Mouse (Mus musculus) stomach, embryonic 14.5 days (tissue): ENCODE results near the gene Abcg4. TPM values are rescaled to one million over a fixed set of nuclear protein-coding genes. Genes with fewer than 3 reads are reported as not detected.

Experiments
- ATAC-seq: fragments of 200-750 bp; cut with Nextera tagmentation; 2 replicates; pipeline ENCODE4 v1.8.0; 2017; ENCODE audit warnings: low read depth, moderate TSS enrichment; ENCODE audit not compliant: insufficient number of reproducible peaks, insufficient read depth, low FRiP score
- H3K27ac ChIP-seq: fragments of 300-500 bp; sonication (generic); 2 replicates; pipeline ENCODE4 v1.5.1; 2014; ENCODE audit warnings: mild to moderate bottlenecking, low read length, moderate library complexity, mixed read lengths
- H3K27me3 ChIP-seq: fragments of 300-500 bp; sonication (generic); 2 replicates; pipeline ENCODE4 v1.6.1; 2014; ENCODE audit warnings: low read length, control low read depth, mixed read lengths; ENCODE audit not compliant: control insufficient read depth, insufficient read depth
- H3K36me3 ChIP-seq: fragments of 300-500 bp; sonication (generic); 2 replicates; pipeline ENCODE4 v1.6.1; 2014; ENCODE audit warnings: mild to moderate bottlenecking, control low read depth, low read length, moderate library complexity, mixed read lengths; ENCODE audit not compliant: control insufficient read depth, insufficient read depth
- H3K4me1 ChIP-seq: fragments of 300-500 bp; sonication (generic); 2 replicates; pipeline ENCODE4 v1.6.1; 2014; ENCODE audit warnings: low read length, control low read depth, mixed read lengths; ENCODE audit not compliant: control insufficient read depth, insufficient read depth
- H3K4me2 ChIP-seq: fragments of 300-500 bp; sonication (generic); replicated peaks from 2 replicates; pipeline ENCODE4 v1.6.1; 2014; ENCODE audit warnings: low read depth, low read length, control low read depth
- H3K4me3 ChIP-seq: fragments of 300-500 bp; sonication (generic); 2 replicates; pipeline ENCODE4 v1.5.1; 2014; ENCODE audit warnings: low read depth, low read length, control low read depth
- H3K9ac ChIP-seq: fragments of 300-500 bp; sonication (generic); replicated peaks from 2 replicates; pipeline ENCODE4 v1.6.1; 2014; ENCODE audit warnings: low read depth, mild to moderate bottlenecking, control low read depth, low read length, moderate library complexity, mixed read lengths
- H3K9me3 ChIP-seq: fragments of 300-500 bp; sonication (generic); 2 replicates; pipeline ENCODE4 v1.6.1; 2016; ENCODE audit warnings: low read depth, low read length, control low read depth; ENCODE audit not compliant: control insufficient read depth
- WGBS: fragments of 180-500 bp; shearing (Covaris S2); extraction: QIAGEN DNeasy Blood & Tissue Kit; methylation state at CpG from one replicate; pipeline ENCODE4 v1.1.7; 2014; 5-methylcytosine and 5-hydroxymethylcytosine counted together
- polyA plus RNA-seq: library from polyadenylated mRNA; unstranded; fragments of >200 nt; fragmentation: Nextera tagmentation; extraction: Ambion mirVana; gene quantifications from 2 replicates; pipeline ENCODE4 v1.2.1, GENCODE M21; 2014

The Abcg4 gene
- polyA plus RNA-seq, 1 experiment from 2014 or later, result 5.9 TPM

- H3K36me3 ChIP-seq, result no peaks in the 10 kb centered on the region; the same call in 1 of the 2 replicates
- no peak overlapping the region for H3K27ac ChIP-seq
- no peak overlapping the region for H3K4me2 ChIP-seq
- 0 out of 2 replicates have a peak, but pooled peaks cover 9% of the 10 kb centered on the region for H3K4me1 ChIP-seq
- WGBS, result 84% methylated on average over 4 of the region's 4 CpGs
- H3K27me3 ChIP-seq, result no peaks in the 10 kb centered on the region
- no peaks in the 10 kb centered on the region for H3K9me3 ChIP-seq
- no peak overlapping the region for H3K9ac ChIP-seq
- no peak for ATAC-seq
- H3K4me3 ChIP-seq, result no peak overlapping the region
These were observed 18.4 kb downstream of the Abcg4 start for GRCm38 (mm10) chr9:44269973-44270372.

DNA sequence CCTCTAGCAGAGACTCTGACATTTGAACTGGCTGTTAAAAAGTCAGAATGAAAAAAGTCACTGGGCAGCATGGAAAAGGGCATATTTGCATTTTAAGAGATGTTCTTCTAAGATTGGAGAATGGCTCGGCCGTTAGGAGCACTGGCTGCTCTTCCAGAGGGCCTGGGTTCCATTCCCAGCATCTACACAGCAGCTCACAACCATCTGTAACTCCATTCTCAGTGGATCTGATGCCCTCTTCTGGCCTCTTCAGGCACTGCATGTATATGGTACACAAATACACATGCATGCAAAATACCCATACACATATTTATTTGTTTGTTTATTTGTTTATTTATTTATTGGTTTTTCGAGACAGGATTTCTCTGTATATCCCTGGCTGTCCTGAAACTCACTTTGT lies 19.3 kb downstream of the Abcg4 start:
- 78% methylated on average over 3 of the region's 3 CpGs for WGBS
- no peaks in the 10 kb centered on the region for H3K27me3 ChIP-seq
- H3K9ac ChIP-seq, result no peak overlapping the region
- no peak overlapping the region for H3K4me3 ChIP-seq
- H3K4me2 ChIP-seq, result no peak overlapping the region
- no peak overlapping the region for H3K27ac ChIP-seq
- H3K4me1 ChIP-seq, result 0 out of 2 replicates have a peak, but pooled peaks cover 9% of the 10 kb centered on the region
- H3K36me3 ChIP-seq, result no peaks in the 10 kb centered on the region; the same call in 1 of the 2 replicates
- no peaks in the 10 kb centered on the region for H3K9me3 ChIP-seq
- ATAC-seq, result no peak

GRCm38 (mm10) chr9:44268432-44268831 lies 20.0 kb downstream of the Abcg4 start, which contains the start of gene Nlrx1:
TSS of gene Nlrx1 (minus strand) at chr9:44268599.
- Histone ChIP-seq H3K4me3 (peak within 1 kb of the TSS; percentile 50), H3K27ac (peak within 1 kb of the TSS; percentile 72; the same call in 1 of the 2 replicates), H3K36me3 (no peaks in the 10 kb centered on the region), H3K4me1 (0 out of 2 replicates have a peak, but pooled peaks cover 9% of the 10 kb centered on the region), H3K27me3 (no peaks in the 10 kb centered on the region), H3K9ac (peak within 1 kb of the TSS; percentile 79), H3K9me3 (no peaks in the 10 kb centered on the region), H3K4me2 (peak within 1 kb of the TSS; percentile 75)
- ATAC-seq, result peak; percentile 15; the same call in 1 of the 2 replicates
- 64% methylated on average over 6 of the region's 6 CpGs for WGBS

DNA sequence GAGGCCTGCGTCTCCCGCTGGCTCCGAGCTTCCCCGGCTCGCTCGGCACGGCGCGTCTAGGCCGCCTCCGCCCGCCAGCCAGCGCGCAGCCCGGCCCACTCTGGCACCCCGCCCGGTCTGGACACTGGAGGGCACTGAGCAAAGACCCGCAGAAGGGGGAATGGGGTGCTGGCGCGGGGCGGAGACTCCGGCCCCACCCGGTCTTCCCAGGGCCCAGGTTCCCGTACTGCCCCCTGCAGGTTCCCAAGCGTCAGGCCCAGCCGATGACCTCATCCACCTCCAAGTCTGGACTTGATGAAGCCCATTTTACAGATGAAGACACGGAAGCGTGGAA lies 20.4 kb downstream of the Abcg4 start:
- peak; percentile 90 for ATAC-seq
- Histone ChIP-seq H3K4me3 (peak overlapping the region; percentile 50), H3K9ac (peak overlapping the region; percentile 79), H3K4me2 (peak overlapping the region; percentile 75), H3K27ac (peak overlapping the region; percentile 72; the same call in 1 of the 2 replicates), H3K27me3 (no peaks in the 10 kb centered on the region), H3K9me3 (no peaks in the 10 kb centered on the region), H3K4me1 (0 out of 2 replicates have a peak, but pooled peaks cover 9% of the 10 kb centered on the region), H3K36me3 (no peaks in the 10 kb centered on the region)
- WGBS, result 7% methylated on average over 28 of the region's 28 CpGs

DNA sequence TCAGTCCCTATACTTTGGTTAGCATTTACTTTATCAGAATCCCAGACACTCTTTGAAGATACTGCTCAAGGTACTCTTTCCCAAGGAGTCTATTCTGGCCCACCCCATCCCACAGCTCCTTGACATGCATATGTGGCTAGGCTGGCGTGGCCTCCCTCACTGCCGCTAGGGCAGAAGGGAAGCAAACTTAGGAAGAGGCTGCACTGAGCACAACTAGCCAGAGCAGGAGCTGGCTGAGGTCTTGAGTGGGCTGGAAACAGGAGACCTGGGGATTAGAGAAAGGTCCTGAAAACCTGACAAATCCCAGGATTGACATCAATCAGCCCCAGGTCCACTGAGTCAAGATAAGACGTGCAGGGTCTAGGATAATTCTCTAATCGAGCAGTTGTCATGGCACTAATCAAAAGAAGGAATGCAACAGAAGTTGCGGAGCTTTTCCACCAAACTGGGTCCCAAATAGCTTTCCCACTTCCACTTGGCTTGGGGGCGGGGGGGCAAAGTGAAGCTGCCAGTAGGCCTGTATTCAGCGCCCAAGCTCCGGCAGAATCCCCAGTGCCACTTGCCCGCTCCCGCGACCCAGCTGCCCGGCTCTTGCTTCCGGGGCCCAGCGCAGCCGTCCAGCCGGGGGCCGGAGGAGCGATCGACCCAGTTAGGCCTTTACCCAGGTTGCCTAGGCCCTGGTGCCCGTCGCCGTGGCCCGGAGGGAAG lies 20.9 kb downstream of the Abcg4 start:
- H3K4me1 ChIP-seq, result 0 out of 2 replicates have a peak, but pooled peaks cover 9% of the 10 kb centered on the region
- 8% methylated on average over 23 of the region's 23 CpGs for WGBS
- ATAC-seq, result no peak; the same call in 1 of the 2 replicates
- H3K36me3 ChIP-seq, result 0 out of 2 replicates have a peak, but pooled peaks cover under 1% of the 10 kb centered on the region
- peak overlapping the region; percentile 72; the same call in 1 of the 2 replicates for H3K27ac ChIP-seq
- H3K9ac ChIP-seq, result peak overlapping the region; percentile 79
- no peaks in the 10 kb centered on the region for H3K9me3 ChIP-seq
- H3K4me3 ChIP-seq, result peak overlapping the region; percentile 50
- H3K27me3 ChIP-seq, result no peaks in the 10 kb centered on the region
- peak overlapping the region; percentile 75 for H3K4me2 ChIP-seq

- H3K36me3 ChIP-seq, result 0 out of 2 replicates have a peak, but pooled peaks cover 4% of the 10 kb centered on the region
- ATAC-seq, result no peak
- H3K4me2 ChIP-seq, result 0 out of 2 replicates have a peak overlapping the region, but pooled peaks have one; percentile 75
- peak overlapping the region; percentile 3; the same call in 1 of the 2 replicates for H3K27ac ChIP-seq
- H3K4me3 ChIP-seq, result no peak overlapping the region
- 42% methylated on average over 8 of the region's 8 CpGs for WGBS
- H3K9ac ChIP-seq, result no peak overlapping the region
- H3K4me1 ChIP-seq, result 0 out of 2 replicates have a peak, but pooled peaks cover 9% of the 10 kb centered on the region
- H3K9me3 ChIP-seq, result no peaks in the 10 kb centered on the region
- H3K27me3 ChIP-seq, result no peaks in the 10 kb centered on the region
These were observed 21.8 kb downstream of the Abcg4 start for GRCm38 (mm10) chr9:44266478-44267226.

- Histone ChIP-seq H3K4me3 (no peak overlapping the region), H3K4me1 (no peaks in the 10 kb centered on the region), H3K27ac (no peak overlapping the region), H3K27me3 (no peaks in the 10 kb centered on the region), H3K9ac (no peak overlapping the region), H3K36me3 (0 out of 2 replicates have a peak, but pooled peaks cover 4% of the 10 kb centered on the region), H3K4me2 (no peak overlapping the region), H3K9me3 (no peaks in the 10 kb centered on the region)
- WGBS, result 83% methylated on average over 14 of the region's 14 CpGs
- ATAC-seq, result no peak
These were observed 27.0 kb downstream of the Abcg4 start for GRCm38 (mm10) chr9:44261388-44261787.

DNA sequence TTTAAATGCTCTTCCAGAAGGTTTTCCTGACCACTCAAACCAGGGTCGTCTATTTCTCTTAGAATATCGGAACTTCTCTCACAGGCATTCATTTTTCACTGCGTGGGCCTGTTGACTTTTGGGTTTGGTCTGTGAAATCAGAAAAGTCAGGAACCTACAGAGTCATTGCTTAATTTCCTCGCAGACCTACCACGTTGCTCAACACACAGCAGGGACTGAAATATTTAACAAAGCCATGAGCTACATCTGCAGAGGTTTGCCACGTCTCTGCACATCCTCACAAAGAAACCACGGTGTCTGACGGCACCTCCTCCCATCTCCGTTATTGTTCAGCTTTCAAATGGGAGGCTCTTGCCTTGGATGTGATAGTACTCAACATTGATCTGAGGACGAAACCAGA lies 29.4 kb downstream of the Abcg4 start:
- Histone ChIP-seq H3K9ac (no peak overlapping the region), H3K4me2 (no peak overlapping the region), H3K27ac (no peak overlapping the region), H3K27me3 (no peaks in the 10 kb centered on the region), H3K4me3 (no peak overlapping the region), H3K4me1 (peaks cover 5% of the 10 kb centered on the region; the same call in 1 of the 2 replicates), H3K36me3 (0 out of 2 replicates have a peak, but pooled peaks cover 4% of the 10 kb centered on the region), H3K9me3 (no peaks in the 10 kb centered on the region)
- ATAC-seq, result no peak
- 81% methylated on average over 10 of the region's 10 CpGs for WGBS
